Mouse (Mus musculus): ENCODE results near the gene Pld3. TPM values are rescaled to one million over a fixed set of nuclear protein-coding genes. Genes with fewer than 3 reads are reported as not detected.
"Not testable (repeated sequence)": the region's sequence is repeated elsewhere in the genome, so short reads cannot be mapped to it uniquely, and the experiment has no call there.

The Pld3 gene
- polyA plus RNA-seq, 1 experiment from 2014 or later: 139 TPM

DNA sequence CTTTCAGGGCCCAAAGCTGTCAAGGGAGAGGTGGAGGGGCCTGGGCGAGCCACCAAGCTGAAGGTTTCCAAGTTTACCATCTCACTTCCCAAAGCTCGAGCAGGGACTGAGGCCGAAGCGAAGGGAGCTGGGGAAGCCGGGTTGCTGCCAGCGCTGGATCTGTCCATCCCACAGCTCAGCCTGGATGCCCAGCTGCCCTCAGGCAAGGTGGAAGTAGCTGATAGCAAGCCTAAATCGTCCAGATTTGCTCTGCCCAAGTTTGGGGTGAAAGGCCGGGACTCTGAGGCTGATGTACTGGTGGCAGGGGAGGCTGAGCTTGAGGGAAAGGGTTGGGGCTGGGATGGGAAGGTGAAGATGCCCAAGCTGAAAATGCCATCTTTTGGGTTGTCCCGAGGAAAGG, 34.7 kb downstream of the Pld3 start:
- H3K36me3 ChIP-seq (ENCODE audit: control insufficient read depth, insufficient read depth): no peaks in the 10 kb centered on the region
- H3K9me3 ChIP-seq (ENCODE audit: control insufficient read depth, low read length): no peaks in the 10 kb centered on the region
- no peaks in the 10 kb centered on the region for H3K4me1 ChIP-seq (replicated peaks; ENCODE audit: control insufficient read depth, insufficient read depth, low read length)
- WGBS: 87% methylated on average over 9 of the region's 9 CpGs
- H3K9ac ChIP-seq (replicated peaks; ENCODE audit: low read depth, low read length): no peak overlapping the region
- ATAC-seq: no peak
- no peak overlapping the region for H3K27ac ChIP-seq (ENCODE audit: low read length)
- H3K27me3 ChIP-seq (replicated peaks; ENCODE audit: control insufficient read depth, insufficient read depth, low read length): no peaks in the 10 kb centered on the region
- H3K4me3 ChIP-seq (replicated peaks; ENCODE audit: low read length): no peak overlapping the region
- no peak overlapping the region for H3K4me2 ChIP-seq (ENCODE audit: low read length)

DNA sequence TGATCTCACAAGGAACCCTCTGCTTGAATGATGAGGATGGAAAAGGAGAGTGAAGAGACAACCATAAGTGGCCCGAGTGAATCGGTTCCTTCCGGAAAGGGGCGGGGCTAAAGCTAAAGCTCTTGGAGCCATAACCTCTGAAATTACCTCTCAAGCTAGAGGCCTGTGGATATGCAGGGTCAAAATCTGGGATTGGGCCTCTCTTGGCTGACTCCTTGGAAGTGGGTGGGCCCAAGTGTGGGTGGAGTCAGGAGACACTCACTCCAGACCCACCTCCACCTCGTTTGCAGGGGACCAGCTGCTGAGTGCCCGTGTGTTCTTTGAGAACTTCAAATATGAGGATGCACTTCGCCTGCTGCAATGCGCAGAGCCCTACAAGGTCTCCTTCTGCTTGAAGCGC, 38.1 kb downstream of the Pld3 start:
- no peak for ATAC-seq
- no peaks in the 10 kb centered on the region for H3K27me3 ChIP-seq (replicated peaks; ENCODE audit: control insufficient read depth, insufficient read depth, low read length)
- whole genome bisulfite sequencing: 75% methylated on average over 9 of the region's 9 CpGs

DNA sequence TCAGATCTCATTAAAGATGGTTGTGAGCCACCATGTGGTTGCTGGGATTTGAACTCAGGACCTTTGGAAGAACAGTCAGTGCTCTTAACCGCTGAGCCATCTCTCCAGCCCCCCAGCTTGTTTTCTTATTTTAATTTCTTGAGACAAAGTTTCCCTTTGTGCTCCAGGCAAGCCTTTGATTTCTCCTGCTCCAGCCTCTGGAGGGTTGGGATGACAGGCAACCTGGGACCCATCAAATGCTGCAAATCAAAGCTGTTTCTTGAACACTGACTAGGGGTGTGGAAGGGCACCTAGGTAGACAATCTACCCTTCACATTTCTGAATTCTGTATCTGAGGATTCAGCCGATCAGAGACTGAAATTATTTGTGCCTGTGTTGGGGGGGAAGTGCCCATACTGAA, 42.2 kb downstream of the Pld3 start:
- H3K27me3 ChIP-seq (replicated peaks; ENCODE audit: control insufficient read depth, insufficient read depth, low read length): no peaks in the 10 kb centered on the region

More for the DNA sequence above, 38.1 kb downstream of the Pld3 start:
- Histone ChIP-seq H3K4me2 (ENCODE audit: low read length) (no peak overlapping the region), H3K27ac (ENCODE audit: low read length) (no peak overlapping the region), H3K9me3 (ENCODE audit: control insufficient read depth, low read length) (no peaks in the 10 kb centered on the region), H3K4me3 (replicated peaks; ENCODE audit: low read length) (no peak overlapping the region), H3K4me1 (replicated peaks; ENCODE audit: control insufficient read depth, insufficient read depth, low read length) (no peaks in the 10 kb centered on the region), H3K36me3 (ENCODE audit: control insufficient read depth, insufficient read depth) (no peaks in the 10 kb centered on the region), H3K9ac (replicated peaks; ENCODE audit: low read depth, low read length) (no peak overlapping the region)

DNA sequence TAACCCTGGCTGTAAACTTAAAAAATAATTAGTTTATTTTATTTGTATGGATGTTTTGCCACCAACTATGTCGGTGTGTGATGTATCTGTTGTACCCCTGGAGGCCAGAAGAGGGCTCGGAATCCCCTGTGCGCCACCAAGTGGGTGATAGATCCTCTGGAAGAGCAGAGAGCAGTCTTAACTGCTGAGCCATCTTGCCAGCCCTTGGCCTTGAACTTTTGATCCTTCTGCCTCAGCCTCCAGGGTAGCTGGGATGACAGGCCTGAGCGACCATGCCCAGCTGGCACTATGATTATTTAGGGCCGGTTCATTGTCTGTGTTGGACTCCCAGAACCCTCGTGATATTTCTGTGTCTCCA, 44.4 kb downstream of the Pld3 start:
- ATAC-seq: peak; percentile 59
- H3K9ac ChIP-seq (replicated peaks; ENCODE audit: low read depth, low read length): no peak overlapping the region
- no peak overlapping the region; the same call in 1 of the 2 replicates for H3K4me3 ChIP-seq (replicated peaks; ENCODE audit: low read length)
- H3K9me3 ChIP-seq (ENCODE audit: control insufficient read depth, low read length): no peaks in the 10 kb centered on the region
- no peaks in the 10 kb centered on the region for H3K36me3 ChIP-seq (ENCODE audit: control insufficient read depth, insufficient read depth)
- 23% methylated on average over 6 of the region's 6 CpGs for WGBS
- no peaks in the 10 kb centered on the region for H3K27me3 ChIP-seq (replicated peaks; ENCODE audit: control insufficient read depth, insufficient read depth, low read length)
- H3K4me2 ChIP-seq (ENCODE audit: low read length): peak overlapping the region; percentile 70
- H3K4me1 ChIP-seq (replicated peaks; ENCODE audit: control insufficient read depth, insufficient read depth, low read length): peaks cover 14% of the 10 kb centered on the region
- no peak overlapping the region for H3K27ac ChIP-seq (ENCODE audit: low read length)

More for the DNA sequence above, 42.2 kb downstream of the Pld3 start:
- H3K9ac ChIP-seq (replicated peaks; ENCODE audit: low read depth, low read length): no peak overlapping the region
- H3K4me1 ChIP-seq (replicated peaks; ENCODE audit: control insufficient read depth, insufficient read depth, low read length): peaks cover 14% of the 10 kb centered on the region
- H3K36me3 ChIP-seq (ENCODE audit: control insufficient read depth, insufficient read depth): no peaks in the 10 kb centered on the region
- H3K9me3 ChIP-seq (ENCODE audit: control insufficient read depth, low read length): no peaks in the 10 kb centered on the region
- 83% methylated on average over 2 of the region's 2 CpGs for WGBS
- H3K4me3 ChIP-seq (replicated peaks; ENCODE audit: low read length): no peak overlapping the region
- ATAC-seq: no peak
- H3K4me2 ChIP-seq (ENCODE audit: low read length): no peak overlapping the region
- H3K27ac ChIP-seq (ENCODE audit: low read length): no peak overlapping the region

DNA sequence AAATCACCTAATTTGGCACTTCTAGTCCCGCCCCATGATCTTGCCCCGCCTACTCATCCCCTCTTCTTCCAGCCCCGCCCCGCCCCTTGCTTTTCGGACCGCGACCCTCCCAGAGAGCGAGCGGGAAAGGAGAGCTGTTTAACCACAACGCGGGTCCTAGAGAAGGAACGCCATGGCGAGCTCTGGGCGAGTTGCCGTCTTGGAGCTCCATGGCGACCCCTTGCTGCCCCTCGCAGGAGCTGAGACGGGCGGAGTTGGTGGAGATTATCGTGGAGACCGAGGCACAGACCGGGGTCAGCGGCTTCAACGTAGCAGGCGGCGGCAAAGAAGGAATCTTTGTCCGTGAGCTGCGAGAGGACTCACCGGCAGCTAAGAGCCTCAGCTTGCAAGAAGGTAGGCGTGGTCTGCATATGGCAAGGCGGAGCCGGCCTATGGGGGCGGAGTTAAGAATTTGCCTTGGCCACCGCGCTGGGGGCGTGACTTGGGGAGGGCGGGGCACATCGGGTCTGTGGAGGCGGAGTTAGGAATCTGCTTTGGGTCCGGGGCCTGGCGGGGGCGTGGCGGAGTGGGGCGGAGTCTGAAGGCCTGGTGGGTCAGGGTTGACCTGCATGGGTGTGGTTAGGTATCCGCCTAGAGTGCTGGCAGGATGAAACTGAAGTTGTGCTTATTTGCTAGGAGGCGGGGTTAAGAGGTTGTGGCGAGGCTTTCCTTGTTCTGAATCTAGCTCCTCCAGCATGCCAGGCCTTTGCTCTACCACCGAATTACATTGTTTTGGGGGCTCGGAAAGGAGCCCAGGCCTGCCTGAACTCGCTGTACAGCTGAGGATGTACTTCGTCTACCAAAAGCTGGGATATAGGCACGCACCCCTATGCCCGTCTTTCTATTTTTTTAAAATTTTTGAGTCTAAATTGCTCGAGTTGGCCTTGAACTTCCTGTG, 45.0 kb downstream of the Pld3 start:
- Histone ChIP-seq H3K9me3 (ENCODE audit: control insufficient read depth, low read length) (no peaks in the 10 kb centered on the region), H3K4me3 (replicated peaks; ENCODE audit: low read length) (peak overlapping the region; percentile 67), H3K36me3 (ENCODE audit: control insufficient read depth, insufficient read depth) (no peaks in the 10 kb centered on the region), H3K27me3 (replicated peaks; ENCODE audit: control insufficient read depth, insufficient read depth, low read length) (no peaks in the 10 kb centered on the region), H3K4me2 (ENCODE audit: low read length) (peak overlapping the region; percentile 70), H3K27ac (ENCODE audit: low read length) (peak overlapping the region; percentile 95), H3K4me1 (replicated peaks; ENCODE audit: control insufficient read depth, insufficient read depth, low read length) (peaks cover 14% of the 10 kb centered on the region), H3K9ac (replicated peaks; ENCODE audit: low read depth, low read length) (peak overlapping the region; percentile 72)
- under 1% methylated on average over 54 of the region's 54 CpGs for WGBS
- peak; percentile 90 for ATAC-seq

DNA sequence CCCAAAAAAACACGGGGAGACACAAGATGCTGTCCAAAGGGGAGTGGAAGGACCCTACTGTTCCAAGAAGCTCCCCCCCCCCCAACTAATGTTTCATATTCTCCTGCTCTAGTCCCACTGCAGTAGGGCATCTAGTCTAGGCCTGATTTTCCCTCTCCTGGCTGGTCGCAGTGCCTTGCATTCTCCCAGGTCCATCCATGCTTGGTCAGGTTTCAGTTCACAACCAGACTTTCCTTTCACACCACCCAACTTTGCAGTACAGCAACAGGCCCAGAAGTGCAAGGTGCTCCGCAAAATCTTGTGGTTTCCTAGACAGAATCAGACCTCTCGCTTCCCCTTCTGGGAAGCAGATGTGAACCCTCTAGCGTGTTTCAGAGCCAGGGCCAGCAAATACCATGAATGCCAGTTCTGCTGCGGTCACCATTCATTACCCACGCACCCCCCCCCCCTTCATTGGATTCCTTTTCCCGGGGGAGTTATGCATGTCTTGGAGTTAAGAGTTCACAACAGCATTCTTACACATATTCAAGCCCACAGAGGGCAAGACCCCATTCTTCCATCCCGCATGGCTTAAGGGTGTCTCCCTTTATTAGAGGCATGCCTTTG, 46.1 kb downstream of the Pld3 start:
- Histone ChIP-seq H3K27me3 (replicated peaks; ENCODE audit: control insufficient read depth, insufficient read depth, low read length) (no peaks in the 10 kb centered on the region), H3K36me3 (ENCODE audit: control insufficient read depth, insufficient read depth) (no peaks in the 10 kb centered on the region), H3K4me1 (replicated peaks; ENCODE audit: control insufficient read depth, insufficient read depth, low read length) (peaks cover 14% of the 10 kb centered on the region), H3K27ac (ENCODE audit: low read length) (no peak overlapping the region), H3K4me2 (ENCODE audit: low read length) (peak overlapping the region; percentile 70; the same call in 1 of the 2 replicates), H3K4me3 (replicated peaks; ENCODE audit: low read length) (no peak overlapping the region), H3K9ac (replicated peaks; ENCODE audit: low read depth, low read length) (no peak overlapping the region), H3K9me3 (ENCODE audit: control insufficient read depth, low read length) (no peaks in the 10 kb centered on the region)
- no peak for ATAC-seq
- 56% methylated on average over 9 of the region's 9 CpGs for WGBS

DNA sequence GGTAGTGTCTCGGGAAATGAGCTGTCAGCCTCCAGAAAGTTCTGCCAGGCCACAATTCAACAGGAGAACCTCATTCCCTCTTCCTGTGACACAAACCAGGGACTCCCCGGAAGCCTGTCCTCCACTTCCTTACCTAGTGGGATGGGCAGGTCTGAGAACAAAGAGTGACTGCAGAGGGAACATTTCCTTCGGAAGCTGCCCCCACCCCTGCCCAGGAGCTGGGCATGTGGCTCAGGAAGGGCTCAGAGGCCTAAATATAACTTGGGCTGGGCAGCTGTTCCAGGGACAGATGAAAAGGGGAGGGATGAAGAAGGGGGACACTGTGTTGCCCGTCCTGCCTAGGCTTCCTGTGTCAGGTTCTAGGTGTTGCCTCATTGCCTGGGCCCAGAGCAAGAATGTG, 51.4 kb downstream of the Pld3 start:
- no peaks in the 10 kb centered on the region for H3K9me3 ChIP-seq (ENCODE audit: control insufficient read depth, low read length)
- no peak overlapping the region for H3K4me2 ChIP-seq (ENCODE audit: low read length)
- H3K27ac ChIP-seq (ENCODE audit: low read length): no peak overlapping the region
- no peak for ATAC-seq
- H3K4me1 ChIP-seq (replicated peaks; ENCODE audit: control insufficient read depth, insufficient read depth, low read length): no peaks in the 10 kb centered on the region
- no peaks in the 10 kb centered on the region for H3K27me3 ChIP-seq (replicated peaks; ENCODE audit: control insufficient read depth, insufficient read depth, low read length)
- no peak overlapping the region for H3K4me3 ChIP-seq (replicated peaks; ENCODE audit: low read length)
- no peaks in the 10 kb centered on the region for H3K36me3 ChIP-seq (ENCODE audit: control insufficient read depth, insufficient read depth)
- no peak overlapping the region for H3K9ac ChIP-seq (replicated peaks; ENCODE audit: low read depth, low read length)
- WGBS: 74% methylated on average over 4 of the region's 4 CpGs

DNA sequence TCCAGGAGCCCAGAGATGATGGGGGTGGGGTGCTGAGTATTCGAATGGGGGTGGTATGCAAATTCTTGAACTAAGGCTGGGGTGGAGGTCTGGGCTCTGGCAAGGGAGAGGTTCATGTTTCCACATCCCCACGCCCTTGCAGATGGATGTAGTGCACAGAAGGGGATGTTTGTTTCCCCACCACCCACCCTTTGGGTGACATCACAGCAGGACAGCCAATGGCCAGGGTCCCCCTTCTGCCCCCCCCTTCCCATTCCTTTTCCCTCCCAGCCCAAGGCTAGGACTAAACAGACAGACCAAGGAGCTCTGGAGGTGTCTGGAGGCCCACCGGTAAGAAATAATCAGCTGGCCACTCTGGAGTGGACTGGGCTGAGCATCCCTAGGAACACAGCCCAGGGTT, 54.0 kb downstream of the Pld3 start, which contains the start of gene Prx:
Prx (plus strand) TSS at position 289 of the 400 bp plus-strand sequence.
- no peak for ATAC-seq
- Histone ChIP-seq H3K27ac (ENCODE audit: low read length) (no peak within 1 kb of the TSS), H3K27me3 (replicated peaks; ENCODE audit: control insufficient read depth, insufficient read depth, low read length) (no peaks in the 10 kb centered on the region), H3K9me3 (ENCODE audit: control insufficient read depth, low read length) (no peaks in the 10 kb centered on the region), H3K4me2 (ENCODE audit: low read length) (no peak within 1 kb of the TSS), H3K9ac (replicated peaks; ENCODE audit: low read depth, low read length) (no peak within 1 kb of the TSS), H3K4me1 (replicated peaks; ENCODE audit: control insufficient read depth, insufficient read depth, low read length) (no peaks in the 10 kb centered on the region), H3K36me3 (ENCODE audit: control insufficient read depth, insufficient read depth) (no peaks in the 10 kb centered on the region), H3K4me3 (replicated peaks; ENCODE audit: low read length) (no peak within 1 kb of the TSS)
- WGBS: 56% methylated on average over 3 of the region's 3 CpGs

DNA sequence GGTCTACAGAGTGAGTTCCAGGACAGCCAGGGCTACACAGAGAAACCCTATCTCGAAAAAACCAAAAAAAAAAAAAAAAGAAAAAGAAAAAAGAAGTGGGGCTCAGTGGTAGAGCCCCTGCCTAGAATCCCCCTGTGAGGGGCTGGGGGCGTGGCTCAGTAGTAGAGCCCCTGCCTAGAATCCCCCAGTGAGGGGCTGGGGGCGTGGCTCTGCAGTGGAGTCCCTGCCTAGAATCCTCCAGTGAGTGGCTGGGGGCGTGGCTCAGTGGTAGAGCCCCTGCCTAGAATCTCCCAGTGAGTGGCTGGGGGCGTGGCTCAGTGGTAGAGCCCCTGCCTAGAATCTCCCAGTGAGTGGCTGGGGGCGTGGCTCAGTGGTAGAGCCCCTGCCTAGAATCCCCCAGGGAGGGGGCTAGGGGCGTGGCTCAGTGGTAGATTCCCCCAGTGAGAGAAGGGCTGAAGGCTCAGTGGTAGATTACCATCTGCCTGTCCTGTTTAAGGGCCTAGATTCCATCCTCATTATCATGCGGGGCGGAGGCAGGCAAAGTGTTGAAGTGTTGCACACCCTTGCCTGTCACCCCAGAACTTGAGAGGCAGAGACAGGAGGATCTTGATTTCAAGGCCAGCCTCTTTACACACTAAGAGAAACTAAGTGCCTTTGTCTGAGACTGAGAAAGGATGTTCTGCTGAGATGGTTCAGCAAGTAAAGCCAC, 58.2 kb downstream of the Pld3 start:
- H3K27ac ChIP-seq (ENCODE audit: low read length); ATAC-seq; H3K9me3 ChIP-seq (ENCODE audit: control insufficient read depth, low read length); H3K36me3 ChIP-seq (ENCODE audit: control insufficient read depth, insufficient read depth); H3K27me3 ChIP-seq (replicated peaks; ENCODE audit: control insufficient read depth, insufficient read depth, low read length); H3K4me3 ChIP-seq (replicated peaks; ENCODE audit: low read length); H3K4me2 ChIP-seq (ENCODE audit: low read length); H3K4me1 ChIP-seq (replicated peaks; ENCODE audit: control insufficient read depth, insufficient read depth, low read length); H3K9ac ChIP-seq (replicated peaks; ENCODE audit: low read depth, low read length): not testable (repeated sequence)
- WGBS: 88% methylated on average over 9 of the region's 9 CpGs

All from forebrain, embryonic 16.5 days (tissue).